Mouse (Mus musculus) liver, adult 2 months (tissue): ENCODE measurements around the gene Matn1. TPM values are rescaled to one million over a fixed set of nuclear protein-coding genes. Genes with fewer than 3 reads are reported as not detected.

Experiments used
- DNase-seq: peaks from one replicate; pipeline ENCODE4 v3.0.0-alpha.2; 2011; ENCODE audit warnings: low read depth, low spot score; ENCODE audit errors: extremely low read depth
- H3K27ac ChIP-seq: fragments of 200-500 bp; replicated peaks from 2 replicates; pipeline ENCODE4 v1.5.1; 2012; ENCODE audit warnings: low read depth, mild to moderate bottlenecking, control low read depth, inconsistent platforms, low read length; ENCODE audit not compliant: insufficient read depth
- H3K27me3 ChIP-seq: fragments of 200-500 bp; 2 replicates; pipeline ENCODE4 v1.6.1; 2012; ENCODE audit warnings: mild to moderate bottlenecking, moderate library complexity, low read length, inconsistent platforms; ENCODE audit not compliant: control insufficient read depth, insufficient read depth
- H3K36me3 ChIP-seq: fragments of 200-500 bp; 2 replicates; pipeline ENCODE4 v1.6.1; 2012; ENCODE audit warnings: low read length, inconsistent platforms; ENCODE audit not compliant: control insufficient read depth, insufficient read depth
- H3K4me1 ChIP-seq: fragments of 200-500 bp; 2 replicates; pipeline ENCODE4 v1.6.1; 2011; ENCODE audit warnings: low read length; ENCODE audit not compliant: control insufficient read depth, insufficient read depth
- H3K4me3 ChIP-seq: fragments of 200-500 bp; 2 replicates; pipeline ENCODE4 v1.5.1; 2011; ENCODE audit warnings: low read depth, mild to moderate bottlenecking, control low read depth, low read length, moderate library complexity; ENCODE audit not compliant: insufficient read depth
- H3K79me2 ChIP-seq: fragments of 200-500 bp; 2 replicates; pipeline ENCODE4 v1.6.1; 2012; ENCODE audit warnings: inconsistent platforms, mild to moderate bottlenecking, low read length, moderate library complexity; ENCODE audit not compliant: control insufficient read depth, insufficient read depth
- H3K9ac ChIP-seq: fragments of 200-500 bp; 2 replicates; pipeline ENCODE4 v1.6.1; 2012; ENCODE audit warnings: low read depth, mild to moderate bottlenecking, control low read depth, inconsistent platforms, low read length
- CTCF ChIP-seq: fragments of 200-500 bp; IDR thresholded peaks from 2 replicates; pipeline ENCODE4 v1.5.1; 2011; ENCODE audit warnings: low read depth, low read length, control low read depth
- POLR2A ChIP-seq: fragments of 200-500 bp; IDR thresholded peaks from 2 replicates; pipeline ENCODE4 v1.6.1; 2011; ENCODE audit warnings: low read length, control low read depth; ENCODE audit not compliant: insufficient read depth; ENCODE audit errors: extremely low read depth
- WGBS: fragments of 180-500 bp; shearing (Covaris S2); methylation state at CpG from one replicate; pipeline ENCODE4 v1.1.7; 2018; 5-methylcytosine and 5-hydroxymethylcytosine counted together
- polyA plus RNA-seq: library from polyadenylated mRNA; depleted of rRNA; stranded (reverse); fragments of >200 nt; gene quantifications from 2 replicates; pipeline ENCODE4 v1.2.3, GENCODE M21; 2012
- total RNA-seq: library from RNA; depleted of rRNA; stranded (reverse); fragments of >200 nt; gene quantifications from 2 replicates; pipeline ENCODE4 v1.2.3, GENCODE M21; 2014

The Matn1 gene
- total and polyA plus RNA-seq, 2 experiments, result not detected

DNA sequence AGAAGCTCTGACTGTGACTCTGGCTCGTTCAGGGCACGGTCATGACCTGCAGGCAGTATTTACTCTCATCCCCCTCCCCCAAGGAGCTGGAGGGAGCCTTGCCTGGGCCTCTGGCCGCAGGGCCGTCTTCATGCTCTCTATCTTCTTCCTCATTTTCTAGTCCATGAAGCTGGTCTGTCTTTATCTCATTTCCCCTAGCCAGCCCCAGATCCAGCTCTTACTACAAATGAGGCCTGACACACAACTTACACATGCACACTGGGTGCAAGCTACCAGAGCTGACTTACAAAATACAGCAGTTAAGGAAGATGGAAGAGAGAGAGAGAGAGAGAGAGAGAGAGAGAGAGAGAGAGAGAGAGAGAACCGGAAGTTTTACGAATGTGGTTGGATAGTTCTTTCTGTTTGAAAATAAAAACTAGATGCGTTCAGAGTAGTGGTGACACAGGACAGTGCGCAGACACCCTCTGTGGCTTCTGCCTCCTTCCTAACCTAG, 41.9 kb upstream of the Matn1 start:
- H3K27me3 ChIP-seq, result no peaks in the 10 kb centered on the region
- no peaks in the 10 kb centered on the region for H3K4me1 ChIP-seq
- WGBS, result 50% methylated on average over 8 of the region's 8 CpGs
- no peak overlapping the region for H3K9ac ChIP-seq
- no peaks in the 10 kb centered on the region for H3K36me3 ChIP-seq
- H3K79me2 ChIP-seq, result no peaks in the 10 kb centered on the region
- DNase-seq, result no peak
- TF ChIP-seq POLR2A (no peak), CTCF (no peak)
- H3K27ac ChIP-seq, result peak overlapping the region; percentile 44; the same call in 1 of the 2 replicates
- H3K4me3 ChIP-seq, result no peak overlapping the region

DNA sequence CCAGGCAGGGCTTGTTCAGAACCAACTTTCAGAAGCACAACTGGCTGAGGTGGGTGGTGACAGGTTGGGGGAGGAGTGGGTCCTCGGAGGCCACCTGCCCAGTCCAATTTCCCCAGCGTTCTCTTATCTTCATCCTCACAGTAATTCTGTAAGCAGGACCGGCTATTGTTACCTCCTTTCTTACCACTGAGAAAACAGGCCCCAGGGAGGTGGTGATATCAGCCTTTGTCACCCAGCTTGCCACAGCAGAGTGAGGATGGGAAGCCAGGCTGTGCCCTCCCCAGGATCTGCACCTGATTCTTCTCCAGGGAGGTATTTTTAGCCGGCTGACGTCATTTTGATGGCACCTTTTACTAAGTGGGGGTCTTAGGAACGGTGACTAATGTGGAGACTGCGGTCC, 39.2 kb upstream of the Matn1 start:
- H3K79me2 ChIP-seq, result no peaks in the 10 kb centered on the region
- no peak for TF ChIP-seq CTCF
- no peak for TF ChIP-seq POLR2A
- H3K4me1 ChIP-seq, result no peaks in the 10 kb centered on the region

DNA sequence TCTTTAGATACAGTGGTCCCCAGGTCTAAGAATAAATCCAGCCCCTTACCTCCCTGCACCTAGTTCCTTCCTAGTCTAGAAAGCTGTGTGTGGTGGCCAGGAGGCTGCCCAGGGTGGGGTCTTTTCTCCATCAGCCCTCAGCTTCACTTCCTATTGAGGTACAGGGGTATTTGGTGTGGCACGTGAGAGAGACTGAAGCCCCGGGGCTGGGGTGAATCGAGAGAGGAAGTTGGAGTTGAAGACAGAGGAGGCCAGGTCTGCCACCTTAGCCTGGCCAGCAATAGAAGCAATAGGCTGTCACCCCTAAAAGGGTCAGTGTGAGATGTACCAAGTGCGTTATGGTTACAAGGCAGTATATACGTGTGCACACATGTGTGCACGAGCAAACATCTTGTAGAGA, 38.3 kb upstream of the Matn1 start:
- Histone ChIP-seq H3K9ac (no peak overlapping the region), H3K27ac (no peak overlapping the region), H3K79me2 (no peaks in the 10 kb centered on the region), H3K4me1 (no peaks in the 10 kb centered on the region), H3K4me3 (no peak overlapping the region), H3K27me3 (no peaks in the 10 kb centered on the region), H3K36me3 (no peaks in the 10 kb centered on the region)
- DNase-seq, result no peak
- TF ChIP-seq CTCF (no peak), POLR2A (no peak)
- 84% methylated on average over 6 of the region's 6 CpGs for WGBS

More for the DNA sequence above, 39.2 kb upstream of the Matn1 start:
- DNase-seq, result no peak
- H3K27me3 ChIP-seq, result no peaks in the 10 kb centered on the region
- no peak overlapping the region for H3K27ac ChIP-seq
- H3K4me3 ChIP-seq, result no peak overlapping the region
- H3K9ac ChIP-seq, result no peak overlapping the region
- 58% methylated on average over 7 of the region's 7 CpGs for WGBS
- H3K36me3 ChIP-seq, result no peaks in the 10 kb centered on the region

DNA sequence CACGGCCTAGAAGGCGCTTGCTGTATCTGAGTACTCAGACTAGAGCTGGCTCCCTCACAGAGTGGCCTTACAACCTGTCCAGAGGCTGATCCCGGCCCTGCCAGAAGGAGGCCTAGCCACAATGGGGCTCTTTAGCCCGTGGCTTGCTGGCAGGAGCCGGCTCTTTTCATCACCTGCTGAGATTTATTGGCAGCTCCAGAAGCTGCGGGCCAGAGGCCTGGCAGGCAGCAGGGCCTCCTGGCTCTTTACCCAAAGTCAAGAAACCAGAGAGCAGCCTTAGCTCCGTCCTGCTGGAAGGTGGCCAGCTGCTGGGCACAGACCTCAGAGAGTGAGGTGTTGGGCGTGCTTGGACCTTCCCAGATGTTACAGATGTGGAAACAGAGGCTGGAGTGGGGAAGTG, 37.9 kb upstream of the Matn1 start:
- no peak overlapping the region for H3K27ac ChIP-seq
- no peak for TF ChIP-seq CTCF
- no peak for TF ChIP-seq POLR2A
- H3K36me3 ChIP-seq, result no peaks in the 10 kb centered on the region
- no peaks in the 10 kb centered on the region for H3K4me1 ChIP-seq
- H3K79me2 ChIP-seq, result no peaks in the 10 kb centered on the region
- H3K27me3 ChIP-seq, result no peaks in the 10 kb centered on the region
- DNase-seq, result no peak
- no peak overlapping the region for H3K9ac ChIP-seq
- WGBS, result 61% methylated on average over 8 of the region's 8 CpGs
- H3K4me3 ChIP-seq, result no peak overlapping the region

DNA sequence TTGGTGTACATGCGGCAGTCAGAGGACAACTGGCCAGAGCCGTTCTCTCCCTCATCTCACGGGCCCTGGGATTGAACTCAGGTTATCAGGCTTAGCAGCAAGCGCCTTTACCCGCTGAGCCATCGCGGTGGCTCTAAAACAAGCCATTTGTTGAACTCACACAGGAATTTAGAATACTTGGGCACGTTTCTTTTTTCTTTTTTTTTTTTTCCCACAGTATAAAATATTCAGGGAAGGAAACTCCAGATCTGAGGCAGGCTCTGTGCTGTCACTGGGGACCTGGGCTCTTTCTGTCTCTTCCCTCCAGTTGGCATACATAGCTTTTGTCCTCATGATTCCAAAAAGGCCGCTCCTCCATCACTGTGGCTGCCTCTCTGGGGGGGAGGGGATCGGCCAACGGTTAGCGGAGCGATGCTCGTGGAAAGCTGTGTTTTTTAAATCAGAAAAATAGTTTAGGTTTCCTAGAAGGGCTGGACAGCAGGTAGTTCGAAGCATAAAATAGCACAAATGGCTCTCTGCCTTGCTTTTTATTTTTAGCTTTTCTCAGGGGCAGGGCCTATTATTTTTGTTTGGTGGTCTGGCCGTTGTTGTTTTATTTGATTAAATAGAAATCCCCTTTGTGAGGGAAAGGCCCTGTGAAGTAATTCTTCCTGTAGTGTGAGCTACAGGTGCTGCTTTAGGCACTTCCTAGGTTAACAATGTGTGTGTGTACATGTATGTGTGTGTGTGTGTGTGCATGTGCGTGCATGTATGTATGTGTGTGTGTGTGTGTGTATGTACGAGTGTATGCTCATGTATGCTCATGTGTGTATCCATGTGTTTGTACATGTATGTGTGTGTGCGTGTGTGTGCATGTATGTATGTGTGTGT, 36.8 kb upstream of the Matn1 start:
- Histone ChIP-seq H3K9ac (no peak overlapping the region), H3K36me3 (no peaks in the 10 kb centered on the region), H3K27ac (no peak overlapping the region), H3K4me1 (no peaks in the 10 kb centered on the region), H3K79me2 (no peaks in the 10 kb centered on the region), H3K4me3 (no peak overlapping the region), H3K27me3 (no peaks in the 10 kb centered on the region)
- WGBS, result 89% methylated on average over 19 of the region's 19 CpGs
- DNase-seq, result no peak
- no peak for TF ChIP-seq CTCF
- no peak for TF ChIP-seq POLR2A

DNA sequence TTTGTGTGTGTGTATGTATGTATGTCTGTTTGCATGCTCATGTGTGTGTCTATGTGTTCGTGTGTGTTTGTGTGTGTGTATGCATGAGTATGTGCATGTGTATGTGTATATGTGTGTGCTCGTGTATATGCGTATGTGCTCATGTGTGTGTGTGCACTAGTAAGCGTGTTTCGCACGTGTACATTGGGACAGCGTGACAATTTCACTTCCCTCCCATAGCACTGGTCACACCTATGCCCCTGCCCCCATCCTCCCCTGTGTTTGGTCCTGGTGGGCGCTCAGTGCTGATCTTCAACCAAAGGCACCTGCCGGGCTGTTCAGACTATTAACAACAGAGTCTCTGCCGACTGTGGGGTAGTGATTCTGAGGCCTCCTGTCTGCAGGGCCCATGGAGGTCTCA, 36.1 kb upstream of the Matn1 start:
- H3K9ac ChIP-seq, result no peak overlapping the region
- H3K36me3 ChIP-seq, result no peaks in the 10 kb centered on the region
- no peak overlapping the region for H3K4me3 ChIP-seq
- H3K79me2 ChIP-seq, result no peaks in the 10 kb centered on the region
- WGBS, result 91% methylated on average over 10 of the region's 10 CpGs
- H3K4me1 ChIP-seq, result no peaks in the 10 kb centered on the region
- DNase-seq, result no peak
- no peaks in the 10 kb centered on the region for H3K27me3 ChIP-seq
- H3K27ac ChIP-seq, result no peak overlapping the region
- TF ChIP-seq CTCF (no peak), POLR2A (no peak)
